Mouse (Mus musculus) layer of hippocampus, adult 6 months (tissue): ENCODE results near the gene Clasp2. TPM values are rescaled to one million over a fixed set of nuclear protein-coding genes. Genes with fewer than 3 reads are reported as not detected.

ENCODE experiments used
- long read RNA-seq, 2 experiments: library from polyadenylated mRNA; unstranded; transcript quantifications; one replicate each; pipeline ENCODE4 v2.0.0; 2019 to 2020
- polyA plus RNA-seq: library from polyadenylated mRNA; unstranded; fragments of <200 nt; fragmentation: Nextera tagmentation; gene quantifications from 2 replicates; pipeline ENCODE4 v1.2.3, GENCODE M21; 2021

Clasp2 gene
- 121 and 124 TPM in 2 replicates for polyA plus RNA-seq
- long read RNA-seq, experiment 1, partial matches to known transcripts = 165 of 177 reads
- long read RNA-seq, experiment 1, other reads (novel, unspliced or antisense) = 10 of 177 reads
- long read RNA-seq, experiment 2, full-length matches to known transcripts = 5 of 41 reads
- long read RNA-seq, experiment 2, partial matches to known transcripts = 15 of 41 reads
- long read RNA-seq, experiment 2, other reads (novel, unspliced or antisense) = 21 of 41 reads

GRCm38 (mm10) chr9:113741108-113741636 is at the start of gene Clasp2:
Clasp2 (plus strand) TSS chr9:113741473.

GRCm38 (mm10) chr9:113707481-113708360 is 33.6 kb upstream of the Clasp2 start, which contains the start of gene Pdcd6ip:
Pdcd6ip (minus strand) TSS chr9:113708259.

GRCm38 (mm10) chr9:113930534-113931374 is 189.5 kb downstream of the Clasp2 start, which contains the start of gene Ubp1:
Ubp1 (plus strand) TSS chr9:113930934.

Other genes with a start within 250 kb of the Clasp2 start
- 25.1 and 28.5 TPM in 2 replicates for gene Pdcd6ip, start 33.2 kb upstream of the Clasp2 start, polyA plus RNA-seq
- gene Ubp1, start 189.5 kb downstream of the Clasp2 start, polyA plus RNA-seq = 3.2 and 3.9 TPM in 2 replicates